Mouse (Mus musculus) hindbrain, embryonic 14.5 days (tissue): ENCODE measurements around the gene Cc2d2a. TPM values are rescaled to one million over a fixed set of nuclear protein-coding genes. Genes with fewer than 3 reads are reported as not detected.

Experiments used
- ATAC-seq: fragments of 200-750 bp; cut with Nextera tagmentation; 2 replicates; pipeline ENCODE4 v1.8.0; 2017; ENCODE audit warnings: moderate number of reproducible peaks, mild to moderate bottlenecking, moderate TSS enrichment, moderate library complexity; ENCODE audit not compliant: low FRiP score
- DNase-seq: peaks from one replicate; pipeline ENCODE4 v3.0.0-alpha.2; 2015; ENCODE audit warnings: low spot score
- H3K27ac ChIP-seq: fragments of 300-500 bp; sonication (generic); 2 replicates; pipeline ENCODE4 v1.5.1; 2014; ENCODE audit warnings: mild to moderate bottlenecking, moderate library complexity
- H3K27me3 ChIP-seq: fragments of 300-500 bp; sonication (generic); 2 replicates; pipeline ENCODE4 v1.6.1; 2014; ENCODE audit warnings: mild to moderate bottlenecking, low read length, mixed read lengths; ENCODE audit not compliant: control insufficient read depth, insufficient read depth
- H3K36me3 ChIP-seq: fragments of 300-500 bp; sonication (generic); replicated peaks from 2 replicates; pipeline ENCODE4 v1.6.1; 2014; ENCODE audit not compliant: control insufficient read depth, insufficient read depth
- H3K4me1 ChIP-seq: fragments of 300-500 bp; sonication (generic); replicated peaks from 2 replicates; pipeline ENCODE4 v1.6.1; 2014; ENCODE audit warnings: antibody characterized with exemption, low read length, mixed read lengths; ENCODE audit not compliant: control insufficient read depth, insufficient read depth
- H3K4me2 ChIP-seq: fragments of 300-500 bp; sonication (generic); replicated peaks from 2 replicates; pipeline ENCODE4 v1.6.1; 2014; ENCODE audit warnings: mild to moderate bottlenecking, moderate library complexity
- H3K4me3 ChIP-seq: fragments of 300-500 bp; sonication (generic); replicated peaks from 2 replicates; pipeline ENCODE4 v1.5.1; 2014; ENCODE audit warnings: mild to moderate bottlenecking, low read length
- H3K9ac ChIP-seq: fragments of 300-500 bp; sonication (generic); 2 replicates; pipeline ENCODE4 v1.6.1; 2014
- H3K9me3 ChIP-seq: fragments of 300-500 bp; sonication (generic); 2 replicates; pipeline ENCODE4 v1.6.1; 2016; ENCODE audit warnings: low read length; ENCODE audit not compliant: control insufficient read depth
- WGBS: fragments of 180-500 bp; shearing (Covaris S2); extraction: QIAGEN DNeasy Blood & Tissue Kit; methylation state at CpG from one replicate; pipeline ENCODE4 v1.1.7; 2014; 5-methylcytosine and 5-hydroxymethylcytosine counted together
- polyA plus RNA-seq: library from polyadenylated mRNA; unstranded; fragments of >200 nt; fragmentation: Nextera tagmentation; extraction: Ambion mirVana; gene quantifications from 2 replicates; pipeline ENCODE4 v1.2.1, GENCODE M21; 2014

Gene Cc2d2a
- polyA plus RNA-seq, 1 experiment from 2014 or later = 6.1 TPM

GRCm38 (mm10) chr5:43721538-43722451, 59.6 kb downstream of the Cc2d2a start:
- 85% methylated on average over 5 of the region's 5 CpGs for WGBS
- Histone ChIP-seq H3K4me3 (no peak overlapping the region), H3K9me3 (no peaks in the 10 kb centered on the region), H3K27ac (no peak overlapping the region), H3K4me2 (no peak overlapping the region), H3K4me1 (no peaks in the 10 kb centered on the region), H3K27me3 (no peaks in the 10 kb centered on the region), H3K9ac (no peak overlapping the region), H3K36me3 (peaks cover 34% of the 10 kb centered on the region)
- no peak for DNase-seq
- no peak for ATAC-seq

- Histone ChIP-seq H3K4me3 (no peak overlapping the region), H3K9ac (no peak overlapping the region), H3K9me3 (no peaks in the 10 kb centered on the region), H3K27ac (no peak overlapping the region), H3K27me3 (no peaks in the 10 kb centered on the region), H3K4me1 (no peaks in the 10 kb centered on the region), H3K4me2 (no peak overlapping the region), H3K36me3 (peaks cover 34% of the 10 kb centered on the region)
- ATAC-seq (no peak), DNase-seq (no peak)
- WGBS = 90% methylated on average over 6 of the region's 6 CpGs
These were observed 60.3 kb downstream of the Cc2d2a start for GRCm38 (mm10) chr5:43722452-43722783.

- ATAC-seq = no peak
- Histone ChIP-seq H3K27ac (no peak overlapping the region), H3K9ac (no peak overlapping the region), H3K4me1 (no peaks in the 10 kb centered on the region), H3K27me3 (no peaks in the 10 kb centered on the region), H3K36me3 (peaks cover 31% of the 10 kb centered on the region), H3K4me2 (no peak overlapping the region), H3K9me3 (no peaks in the 10 kb centered on the region), H3K4me3 (no peak overlapping the region)
- WGBS = 83% methylated on average over 7 of the region's 7 CpGs
- DNase-seq = no peak
These were observed 61.7 kb downstream of the Cc2d2a start for GRCm38 (mm10) chr5:43723830-43724229.

GRCm38 (mm10) chr5:43728375-43729165, 66.4 kb downstream of the Cc2d2a start:
- Histone ChIP-seq H3K27me3 (no peaks in the 10 kb centered on the region), H3K27ac (no peak overlapping the region), H3K36me3 (peaks cover 33% of the 10 kb centered on the region), H3K9me3 (no peaks in the 10 kb centered on the region), H3K4me2 (no peak overlapping the region), H3K4me1 (no peaks in the 10 kb centered on the region), H3K4me3 (no peak overlapping the region), H3K9ac (no peak overlapping the region)
- no peak for DNase-seq
- no peak for ATAC-seq
- WGBS = 87% methylated on average over 11 of the region's 11 CpGs

- H3K27ac ChIP-seq = no peak overlapping the region
- H3K4me1 ChIP-seq = no peaks in the 10 kb centered on the region
- DNase-seq (no peak), ATAC-seq (no peak)
- WGBS = 75% methylated on average over 8 of the region's 8 CpGs
- H3K4me3 ChIP-seq = no peak overlapping the region
- H3K9me3 ChIP-seq = no peaks in the 10 kb centered on the region
- H3K4me2 ChIP-seq = no peak overlapping the region
- H3K36me3 ChIP-seq = peaks cover 44% of the 10 kb centered on the region
- H3K27me3 ChIP-seq = no peaks in the 10 kb centered on the region
- no peak overlapping the region for H3K9ac ChIP-seq
These were observed 70.2 kb downstream of the Cc2d2a start for GRCm38 (mm10) chr5:43732381-43732780.

GRCm38 (mm10) chr5:43744187-43744586, 82.0 kb downstream of the Cc2d2a start:
- no peak overlapping the region for H3K27ac ChIP-seq
- no peak overlapping the region for H3K4me3 ChIP-seq
- 100% methylated on average over 1 of the region's 1 CpGs for WGBS
- no peak overlapping the region for H3K4me2 ChIP-seq
- no peaks in the 10 kb centered on the region for H3K27me3 ChIP-seq
- DNase-seq (no peak), ATAC-seq (no peak)
- no peaks in the 10 kb centered on the region for H3K4me1 ChIP-seq
- H3K9ac ChIP-seq = no peak overlapping the region
- no peaks in the 10 kb centered on the region for H3K9me3 ChIP-seq
- peaks cover 42% of the 10 kb centered on the region for H3K36me3 ChIP-seq

- Histone ChIP-seq H3K9me3 (no peaks in the 10 kb centered on the region), H3K36me3 (peaks cover 45% of the 10 kb centered on the region), H3K9ac (no peak overlapping the region), H3K27me3 (no peaks in the 10 kb centered on the region), H3K4me2 (no peak overlapping the region), H3K4me1 (no peaks in the 10 kb centered on the region), H3K4me3 (no peak overlapping the region), H3K27ac (no peak overlapping the region)
- ATAC-seq (no peak), DNase-seq (no peak)
- 42% methylated on average over 5 of the region's 5 CpGs for WGBS
These were observed 83.0 kb downstream of the Cc2d2a start for GRCm38 (mm10) chr5:43745156-43745555.

GRCm38 (mm10) chr5:43748039-43748438, 85.9 kb downstream of the Cc2d2a start:
- no peaks in the 10 kb centered on the region for H3K4me1 ChIP-seq
- H3K4me3 ChIP-seq = no peak overlapping the region
- no peak overlapping the region for H3K4me2 ChIP-seq
- 93% methylated on average over 4 of the region's 4 CpGs for WGBS
- no peak overlapping the region for H3K9ac ChIP-seq
- H3K36me3 ChIP-seq = peaks cover 28% of the 10 kb centered on the region
- H3K9me3 ChIP-seq = no peaks in the 10 kb centered on the region
- H3K27ac ChIP-seq = no peak overlapping the region
- no peak for ATAC-seq
- DNase-seq = no peak
- no peaks in the 10 kb centered on the region for H3K27me3 ChIP-seq

- Histone ChIP-seq H3K36me3 (peaks cover 25% of the 10 kb centered on the region), H3K4me3 (no peak overlapping the region), H3K27me3 (no peaks in the 10 kb centered on the region), H3K27ac (no peak overlapping the region), H3K9ac (no peak overlapping the region), H3K9me3 (no peaks in the 10 kb centered on the region), H3K4me2 (no peak overlapping the region), H3K4me1 (no peaks in the 10 kb centered on the region)
- ATAC-seq (no peak), DNase-seq (no peak)
- 84% methylated on average over 3 of the region's 3 CpGs for WGBS
These were observed 86.9 kb downstream of the Cc2d2a start for GRCm38 (mm10) chr5:43749092-43749491.
